Mouse (Mus musculus) R1 (cell line): ENCODE results near the gene Icosl.
"Not testable (repeated sequence)": the region's sequence is repeated elsewhere in the genome, so short reads cannot be mapped to it uniquely, and the experiment has no call there.

Experiments
- DNase-seq: peaks from one replicate; pipeline ENCODE4 v3.0.0-alpha.2; 2018; ENCODE audit warnings: low read depth, low spot score

Icosl gene

GRCm38 (mm10) chr10:78069101-78070011 lies at the start of gene Icosl:
Gene Icosl (plus strand): TSS chr10:78069302.
- DNase-seq = peak; percentile 84

- not testable (repeated sequence) for DNase-seq
Measured at GRCm38 (mm10) chr10:78019984-78020383, 49.1 kb upstream of the Icosl start.

GRCm38 (mm10) chr10:78025453-78025852 lies 43.6 kb upstream of the Icosl start:
- DNase-seq = not testable (repeated sequence)

- DNase-seq = peak; percentile 89
Measured at GRCm38 (mm10) chr10:78028129-78028528, 41.0 kb upstream of the Icosl start.

GRCm38 (mm10) chr10:78029080-78029479 lies 40.0 kb upstream of the Icosl start:
- no peak for DNase-seq

GRCm38 (mm10) chr10:78031987-78032386 lies 37.1 kb upstream of the Icosl start:
- DNase-seq = no peak

GRCm38 (mm10) chr10:78037139-78037538 lies 32.0 kb upstream of the Icosl start:
- peak; percentile 40 for DNase-seq

- no peak for DNase-seq
Measured at GRCm38 (mm10) chr10:78041647-78042046, 27.5 kb upstream of the Icosl start, which contains the start of gene Dnmt3l. Gene Dnmt3l (plus strand): TSS chr10:78041947.

- no peak for DNase-seq
Measured at GRCm38 (mm10) chr10:78042096-78042495, 27.0 kb upstream of the Icosl start.

- no peak for DNase-seq
Measured at GRCm38 (mm10) chr10:78042697-78043405, 26.3 kb upstream of the Icosl start.

- peak; percentile 88 for DNase-seq
Measured at GRCm38 (mm10) chr10:78043406-78043836, 25.7 kb upstream of the Icosl start, which contains the start of gene Aire. Gene Aire (minus strand): TSS chr10:78043610.

GRCm38 (mm10) chr10:78044531-78044930 lies 24.6 kb upstream of the Icosl start:
- no peak for DNase-seq

GRCm38 (mm10) chr10:78046388-78046787 lies 22.7 kb upstream of the Icosl start:
- DNase-seq = no peak

- peak; percentile 99 for DNase-seq
Measured at GRCm38 (mm10) chr10:78048061-78048730, 20.9 kb upstream of the Icosl start.

GRCm38 (mm10) chr10:78049519-78050035 lies 19.5 kb upstream of the Icosl start:
- DNase-seq = peak; percentile 95

- peak; percentile 80 for DNase-seq
Measured at GRCm38 (mm10) chr10:78054633-78055565, 14.2 kb upstream of the Icosl start.

GRCm38 (mm10) chr10:78057056-78057455 lies 12.0 kb upstream of the Icosl start:
- no peak for DNase-seq

- no peak for DNase-seq
Measured at GRCm38 (mm10) chr10:78063122-78063521, 6.0 kb upstream of the Icosl start.

- DNase-seq = peak; percentile 86
Measured at GRCm38 (mm10) chr10:78067226-78067625, 1.9 kb upstream of the Icosl start.

GRCm38 (mm10) chr10:78068541-78068940 lies 561 bp upstream of the Icosl start:
- peak; percentile 46 for DNase-seq
